Mouse (Mus musculus): Measurements from ENCODE around the gene Ten1.

GRCm38 (mm10) chr11:116255982-116256675, 57.5 kb downstream of the Ten1 start:
- TF ChIP-seq CTCF (conservative IDR thresholded peaks at IDR 0.05; ENCODE audit: low read length) (no peak), POU5F1 (IDR thresholded peaks at IDR 0.05; ENCODE audit: borderline replicate concordance, low read length) (no peak)

All from E14TG2a.4 (cell line).